Mouse (Mus musculus) macrophage (primary cell): ENCODE measurements around the gene Gm10643. TPM values are rescaled to one million over a fixed set of nuclear protein-coding genes. Genes with fewer than 3 reads are reported as not detected.

Source experiments
- H3K27ac ChIP-seq: fragments of 350-480 bp; formaldehyde crosslinking; 2 replicates; pipeline ENCODE4 v1.9.0; 2021
- H3K36me3 ChIP-seq: fragments of 350-480 bp; formaldehyde crosslinking; 2 replicates; pipeline ENCODE4 v1.9.0; 2021; ENCODE audit errors: inconsistent target
- H3K4me3 ChIP-seq: fragments of 350-480 bp; formaldehyde crosslinking; 2 replicates; pipeline ENCODE4 v1.9.0; 2021; ENCODE audit errors: inconsistent target
- H3K79me2 ChIP-seq: fragments of 350-480 bp; formaldehyde crosslinking; 2 replicates; pipeline ENCODE4 v1.9.0; 2021; ENCODE audit errors: inconsistent target
- WGBS: methylation state at CpG from one replicate; pipeline ENCODE4 v1.1.7; 2026; ENCODE audit warnings: inconsistent platforms; ENCODE audit not compliant: missing documents; 5-methylcytosine and 5-hydroxymethylcytosine counted together
- polyA plus RNA-seq: library from polyadenylated mRNA; stranded (reverse); fragments of 250-400 nt; gene quantifications from 3 replicates; pipeline ENCODE4 v1.2.4, GENCODE M21; 2018; ENCODE audit warnings: inconsistent platforms

The Gm10643 gene
- polyA plus RNA-seq, 1 experiment from 2014 or later = 0.52 TPM

- H3K36me3 ChIP-seq = no peaks in the 10 kb centered on the region
- peaks cover 48% of the 10 kb centered on the region for H3K79me2 ChIP-seq
- WGBS = under 1% methylated on average over 47 of the region's 58 CpGs
- H3K27ac ChIP-seq = no peak overlapping the region
- H3K4me3 ChIP-seq = peak overlapping the region; percentile 35
Measured at GRCm38 (mm10) chr8:84067047-84067573, 2.2 kb upstream of the Gm10643 start.

GRCm38 (mm10) chr8:84066291-84066930, 1.5 kb upstream of the Gm10643 start, which contains the start of gene Rfx1:
Gene Rfx1 (plus strand): TSS chr8:84066834.
- Histone ChIP-seq H3K36me3 (no peaks in the 10 kb centered on the region), H3K27ac (peak within 1 kb of the TSS; percentile 69), H3K79me2 (peaks cover 41% of the 10 kb centered on the region), H3K4me3 (peak within 1 kb of the TSS; percentile 82)
- WGBS = under 1% methylated on average over 48 of the region's 51 CpGs

- peaks cover 33% of the 10 kb centered on the region for H3K79me2 ChIP-seq
- WGBS = 10% methylated on average over 5 of the region's 5 CpGs
- peak overlapping the region; percentile 69 for H3K27ac ChIP-seq
- H3K4me3 ChIP-seq = peak overlapping the region; percentile 82
- no peaks in the 10 kb centered on the region for H3K36me3 ChIP-seq
Measured at GRCm38 (mm10) chr8:84065457-84066072, 628 bp upstream of the Gm10643 start.

GRCm38 (mm10) chr8:84063861-84064610, 901 bp downstream of the Gm10643 start:
- Histone ChIP-seq H3K4me3 (no peak overlapping the region), H3K36me3 (no peaks in the 10 kb centered on the region), H3K27ac (peak overlapping the region; percentile 34), H3K79me2 (peaks cover 18% of the 10 kb centered on the region)
- WGBS = 18% methylated on average over 8 of the region's 8 CpGs

- H3K4me3 ChIP-seq = no peak overlapping the region
- no peaks in the 10 kb centered on the region for H3K36me3 ChIP-seq
- WGBS = 100% methylated on average over 2 of the region's 2 CpGs
Measured at GRCm38 (mm10) chr8:84060245-84060644, 4.7 kb downstream of the Gm10643 start.

GRCm38 (mm10) chr8:84059226-84059625, 5.7 kb downstream of the Gm10643 start:
- no peak overlapping the region for H3K27ac ChIP-seq
- no peaks in the 10 kb centered on the region for H3K36me3 ChIP-seq
- no peaks in the 10 kb centered on the region for H3K79me2 ChIP-seq
- no peak overlapping the region for H3K4me3 ChIP-seq
- WGBS = 81% methylated on average over 2 of the region's 2 CpGs

More at GRCm38 (mm10) chr8:84060245-84060644, 4.7 kb downstream of the Gm10643 start:
- no peaks in the 10 kb centered on the region for H3K79me2 ChIP-seq
- no peak overlapping the region for H3K27ac ChIP-seq

GRCm38 (mm10) chr8:84057827-84058226, 7.1 kb downstream of the Gm10643 start:
- 100% methylated on average over 1 of the region's 1 CpGs for WGBS
- H3K36me3 ChIP-seq = no peaks in the 10 kb centered on the region
- H3K27ac ChIP-seq = no peak overlapping the region
- H3K79me2 ChIP-seq = no peaks in the 10 kb centered on the region
- H3K4me3 ChIP-seq = no peak overlapping the region

GRCm38 (mm10) chr8:84053229-84053628, 11.7 kb downstream of the Gm10643 start:
- WGBS = 94% methylated on average over 5 of the region's 5 CpGs

GRCm38 (mm10) chr8:84052746-84053145, 12.2 kb downstream of the Gm10643 start:
- WGBS = 64% methylated on average over 3 of the region's 3 CpGs
- H3K27ac ChIP-seq = no peak overlapping the region
- H3K4me3 ChIP-seq = no peak overlapping the region
- H3K36me3 ChIP-seq = no peaks in the 10 kb centered on the region
- H3K79me2 ChIP-seq = no peaks in the 10 kb centered on the region

More at GRCm38 (mm10) chr8:84053229-84053628, 11.7 kb downstream of the Gm10643 start:
- Histone ChIP-seq H3K79me2 (no peaks in the 10 kb centered on the region), H3K27ac (no peak overlapping the region), H3K36me3 (no peaks in the 10 kb centered on the region), H3K4me3 (no peak overlapping the region)

- 94% methylated on average over 5 of the region's 5 CpGs for WGBS
- Histone ChIP-seq H3K79me2 (no peaks in the 10 kb centered on the region), H3K27ac (no peak overlapping the region), H3K36me3 (no peaks in the 10 kb centered on the region), H3K4me3 (no peak overlapping the region)
Measured at GRCm38 (mm10) chr8:84048171-84048570, 16.8 kb downstream of the Gm10643 start.

- no peak overlapping the region for H3K27ac ChIP-seq
- no peak overlapping the region for H3K4me3 ChIP-seq
- WGBS = 96% methylated on average over 3 of the region's 3 CpGs
- no peaks in the 10 kb centered on the region for H3K36me3 ChIP-seq
- no peaks in the 10 kb centered on the region for H3K79me2 ChIP-seq
Measured at GRCm38 (mm10) chr8:84046505-84046904, 18.4 kb downstream of the Gm10643 start.

- Histone ChIP-seq H3K27ac (no peak within 1 kb of the TSS), H3K36me3 (no peaks in the 10 kb centered on the region), H3K79me2 (no peaks in the 10 kb centered on the region), H3K4me3 (no peak within 1 kb of the TSS)
- 80% methylated on average over 6 of the region's 9 CpGs for WGBS
Measured at GRCm38 (mm10) chr8:84044900-84045299, 20.0 kb downstream of the Gm10643 start, which contains the start of gene Rln3. Gene Rln3 (minus strand): TSS chr8:84045000.

- no peak overlapping the region for H3K4me3 ChIP-seq
- H3K36me3 ChIP-seq = no peaks in the 10 kb centered on the region
- no peaks in the 10 kb centered on the region for H3K79me2 ChIP-seq
- no peak overlapping the region for H3K27ac ChIP-seq
- 92% methylated on average over 7 of the region's 7 CpGs for WGBS
Measured at GRCm38 (mm10) chr8:84044103-84044502, 20.8 kb downstream of the Gm10643 start.

- Histone ChIP-seq H3K4me3 (no peak overlapping the region), H3K36me3 (no peaks in the 10 kb centered on the region), H3K27ac (no peak overlapping the region), H3K79me2 (no peaks in the 10 kb centered on the region)
- 50% methylated on average over 12 of the region's 12 CpGs for WGBS
Measured at GRCm38 (mm10) chr8:84042948-84043342, 22.0 kb downstream of the Gm10643 start.
